Comparison of ENCODE assay signal across 9 mouse cellular contexts in the genomic region with DNA sequence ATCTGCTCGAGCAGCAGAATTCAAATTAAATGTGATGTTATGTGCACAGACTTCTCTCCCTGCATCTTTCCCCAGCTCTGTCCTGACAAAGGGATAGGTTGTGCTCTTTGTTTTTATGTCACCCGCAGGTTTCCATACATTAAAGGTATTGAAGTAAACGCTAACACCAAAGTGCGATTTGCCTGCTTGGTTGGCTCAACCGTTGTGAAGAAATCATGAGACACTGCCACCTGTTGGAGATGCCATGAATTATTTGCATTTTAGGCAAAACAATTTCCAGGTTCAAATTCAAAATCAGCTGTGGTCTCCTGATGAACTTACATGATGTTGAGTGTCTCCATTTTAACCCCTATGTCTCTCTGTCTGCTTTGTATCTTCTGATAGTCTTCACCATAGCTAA. TPM values are rescaled to one million over a fixed set of nuclear protein-coding genes. Genes with fewer than 3 reads are reported as not detected.
DNase-seq lines count a peak whose midpoint lies in the region; ATAC-seq and TF ChIP-seq lines count a peak whose summit lies in the region.
"Had no signal": no experiment of that assay in that cellular context is flagged by ENCODE, and none has a peak within 500 bp of the region (broad histone marks: within the 10 kb centered on the region; RNA-seq: fewer than 3 reads in every experiment).

No protein-coding gene starts in this region.

- no peak overlapping the region for H3K27ac ChIP-seq in hindbrain, postnatal 0 days
- H3K27ac ChIP-seq in hindbrain, embryonic 12.5 days: no peak overlapping the region
- no peak overlapping the region for H3K27ac ChIP-seq in cortical plate, adult 2 months (ENCODE audit: insufficient read depth, low read length)
- no peak overlapping the region for H3K27ac ChIP-seq in forebrain, embryonic 13.5 days
- H3K27ac ChIP-seq: neural tube, embryonic 12.5 days had no signal

- DNase-seq in hindbrain, postnatal 0 days (ENCODE audit: low spot score): peak; percentile 83
- DNase-seq in thymus, postnatal 0 days (ENCODE audit: low spot score): peak; percentile 53
- DNase-seq in thymus, adult 18-20 months: no peak
- DNase-seq in lung, postnatal 25 days (ENCODE audit: low spot score): peak; percentile 10
- no peak for DNase-seq in yolk sac, embryonic 10.5 days (ENCODE audit: low spot score)

- no peaks in the 10 kb centered on the region for H3K36me3 ChIP-seq in hindbrain, postnatal 0 days (ENCODE audit: insufficient read depth, low read length)
- H3K36me3 ChIP-seq in hindbrain, embryonic 12.5 days: no peaks in the 10 kb centered on the region
- no peaks in the 10 kb centered on the region for H3K36me3 ChIP-seq in forebrain, embryonic 13.5 days (ENCODE audit: poor library complexity, severe bottlenecking)
- H3K36me3 ChIP-seq: neural tube, embryonic 12.5 days had no signal

- H3K9ac ChIP-seq in hindbrain, postnatal 0 days (replicated peaks; ENCODE audit: low read length): no peak overlapping the region
- no peak overlapping the region for H3K9ac ChIP-seq in hindbrain, embryonic 12.5 days
- H3K9ac ChIP-seq in forebrain, embryonic 13.5 days: no peak overlapping the region
- H3K9ac ChIP-seq: neural tube, embryonic 12.5 days had no signal

- H3K27me3 ChIP-seq in hindbrain, postnatal 0 days (ENCODE audit: insufficient read depth, low read length): no peaks in the 10 kb centered on the region
- peaks cover 23% of the 10 kb centered on the region for H3K27me3 ChIP-seq in hindbrain, embryonic 12.5 days
- H3K27me3 ChIP-seq in forebrain, embryonic 13.5 days: peaks cover 26% of the 10 kb centered on the region

- no peaks in the 10 kb centered on the region for H3K9me3 ChIP-seq in hindbrain, postnatal 0 days (ENCODE audit: low read length)
- H3K9me3 ChIP-seq in hindbrain, embryonic 12.5 days (replicated peaks): 0 out of 2 replicates have a peak, but pooled peaks cover 3% of the 10 kb centered on the region
- H3K9me3 ChIP-seq in forebrain, embryonic 13.5 days (replicated peaks): no peaks in the 10 kb centered on the region
- H3K9me3 ChIP-seq: neural tube, embryonic 12.5 days had no signal

- peak; percentile 82 for TF ChIP-seq CTCF in hindbrain, postnatal 0 days (IDR thresholded peaks at IDR 0.05; ENCODE audit: low read depth)
- peak; percentile 71 for TF ChIP-seq CTCF in cortical plate, adult 2 months (IDR thresholded peaks at IDR 0.05; ENCODE audit: extremely low read depth, insufficient read depth, low read length)

- 17% methylated on average over 5 of the region's 5 CpGs for WGBS in hindbrain, postnatal 0 days
- WGBS in hindbrain, embryonic 12.5 days: 28% methylated on average over 5 of the region's 5 CpGs
- 20% methylated on average over 5 of the region's 5 CpGs for WGBS in forebrain, embryonic 13.5 days

- H3K4me1 ChIP-seq in hindbrain, postnatal 0 days (ENCODE audit: insufficient read depth, low read length): no peaks in the 10 kb centered on the region
- H3K4me1 ChIP-seq in hindbrain, embryonic 12.5 days: peaks cover 10% of the 10 kb centered on the region
- H3K4me1 ChIP-seq in cortical plate, adult 2 months (ENCODE audit: control insufficient read depth, insufficient read depth, low read length): no peaks in the 10 kb centered on the region
- peaks cover 11% of the 10 kb centered on the region for H3K4me1 ChIP-seq in forebrain, embryonic 13.5 days

- no peak for TF ChIP-seq POLR2A in cortical plate, adult 2 months (IDR thresholded peaks at IDR 0.05; ENCODE audit: extremely low read depth, insufficient read depth, low read length)

- no peak overlapping the region for H3K4me2 ChIP-seq in hindbrain, postnatal 0 days (ENCODE audit: low read depth, low read length)
- no peak overlapping the region for H3K4me2 ChIP-seq in hindbrain, embryonic 12.5 days (replicated peaks)
- no peak overlapping the region for H3K4me2 ChIP-seq in forebrain, embryonic 13.5 days
- H3K4me2 ChIP-seq: neural tube, embryonic 12.5 days had no signal

- no peak for ATAC-seq in hindbrain, postnatal 0 days
- no peak for ATAC-seq in hindbrain, embryonic 12.5 days (ENCODE audit: low FRiP score)
- ATAC-seq in forebrain, embryonic 13.5 days: no peak

- H3K4me3 ChIP-seq in hindbrain, postnatal 0 days (ENCODE audit: low read length): no peak overlapping the region
- H3K4me3 ChIP-seq in hindbrain, embryonic 12.5 days: no peak overlapping the region
- no peak overlapping the region for H3K4me3 ChIP-seq in cortical plate, adult 2 months (ENCODE audit: insufficient read depth, low read length)
- no peak overlapping the region for H3K4me3 ChIP-seq in forebrain, embryonic 13.5 days
- H3K4me3 ChIP-seq: neural tube, embryonic 12.5 days had no signal

RNA-seq across cellular contexts. Expression of a gene that starts 55.7 kb away (rescaled TPM):
- total RNA-seq in hindbrain, postnatal 0 days (2014; rRNA removed): 1.2 TPM in 2 replicates
- 2.1 TPM in 2 replicates for polyA plus RNA-seq in hindbrain, postnatal 0 days (2015; fragmentation: Nextera tagmentation; extraction: Ambion mirVana)
- polyA plus RNA-seq in hindbrain, embryonic 12.5 days (2016; fragmentation: Nextera tagmentation; extraction: Ambion mirVana): 1.2 and 1.9 TPM in 2 replicates
- 1.8 and 1.9 TPM in 2 replicates for polyA plus RNA-seq in thymus, postnatal 0 days (2015; fragmentation: Nextera tagmentation; extraction: Ambion mirVana)
- polyA plus RNA-seq in cortical plate, adult 2 months (2012; rRNA removed): 0.84 and 0.85 TPM in 2 replicates
- 2.2 and 2.3 TPM in 2 replicates for polyA plus RNA-seq in forebrain, embryonic 13.5 days (2015; fragmentation: Nextera tagmentation; extraction: Ambion mirVana)

RNA-seq across cellular contexts. Expression of a gene that starts 55.8 kb away (rescaled TPM):
- total RNA-seq in hindbrain, postnatal 0 days (2014; rRNA removed): 20.4 and 21.1 TPM in 2 replicates
- 46.9 and 48.6 TPM in 2 replicates for polyA plus RNA-seq in hindbrain, postnatal 0 days (2015; fragmentation: Nextera tagmentation; extraction: Ambion mirVana)
- 75.0 and 87.3 TPM in 2 replicates for polyA plus RNA-seq in hindbrain, embryonic 12.5 days (2016; fragmentation: Nextera tagmentation; extraction: Ambion mirVana)
- 42.9 and 45.6 TPM in 2 replicates for polyA plus RNA-seq in thymus, postnatal 0 days (2015; fragmentation: Nextera tagmentation; extraction: Ambion mirVana)
- polyA plus RNA-seq in cortical plate, adult 2 months (2012; rRNA removed): 16.0 and 16.6 TPM in 2 replicates
- polyA plus RNA-seq in forebrain, embryonic 13.5 days (2015; fragmentation: Nextera tagmentation; extraction: Ambion mirVana): 57.5 and 58.5 TPM in 2 replicates

Comparison
In these comparisons a context has a peak if more than half of its experiments do, and no peak if none do; other contexts are left out.
1. DNase-seq: peak in hindbrain, postnatal 0 days (single experiment), thymus, postnatal 0 days (single experiment) and lung, postnatal 25 days (single experiment); none in thymus, adult 18-20 months (0 of 2) and yolk sac, embryonic 10.5 days (single experiment).